Mouse (Mus musculus) midbrain, postnatal 0 days (tissue): ENCODE results near the gene Mmp9. TPM values are rescaled to one million over a fixed set of nuclear protein-coding genes. Genes with fewer than 3 reads are reported as not detected.

Source experiments
- ATAC-seq: fragments of 200-750 bp; cut with Nextera tagmentation; 2 replicates; pipeline ENCODE4 v1.8.0; 2017; ENCODE audit warnings: moderate number of reproducible peaks, mild to moderate bottlenecking, moderate TSS enrichment, moderate library complexity; ENCODE audit not compliant: low FRiP score
- DNase-seq: peaks from one replicate; pipeline ENCODE4 v3.0.0-alpha.2; 2015; ENCODE audit warnings: low spot score
- H3K27ac ChIP-seq: fragments of 300-500 bp; sonication (generic); 2 replicates; pipeline ENCODE4 v1.5.1; 2014; ENCODE audit warnings: low read depth, mild to moderate bottlenecking, low read length, mixed read lengths
- H3K27me3 ChIP-seq: fragments of 300-500 bp; sonication (generic); 2 replicates; pipeline ENCODE4 v1.6.1; 2014; ENCODE audit warnings: low read length, control low read depth, mixed read lengths; ENCODE audit not compliant: insufficient read depth
- H3K36me3 ChIP-seq: fragments of 300-500 bp; sonication (generic); 2 replicates; pipeline ENCODE4 v1.6.1; 2014; ENCODE audit warnings: low read length, control low read depth, mixed read lengths; ENCODE audit not compliant: insufficient read depth
- H3K4me1 ChIP-seq: fragments of 300-500 bp; sonication (generic); 2 replicates; pipeline ENCODE4 v1.6.1; 2014; ENCODE audit warnings: mild to moderate bottlenecking, control low read depth, antibody characterized with exemption, low read length, mixed read lengths; ENCODE audit not compliant: insufficient read depth
- H3K4me2 ChIP-seq: fragments of 300-500 bp; sonication (generic); 2 replicates; pipeline ENCODE4 v1.6.1; 2014; ENCODE audit warnings: low read depth, mild to moderate bottlenecking, low read length, mixed read lengths; ENCODE audit not compliant: poor library complexity, severe bottlenecking
- H3K4me3 ChIP-seq: fragments of 300-500 bp; sonication (generic); 2 replicates; pipeline ENCODE4 v1.5.1; 2014; ENCODE audit warnings: low read depth, mild to moderate bottlenecking, low read length, moderate library complexity
- H3K9ac ChIP-seq: fragments of 300-500 bp; sonication (generic); replicated peaks from 2 replicates; pipeline ENCODE4 v1.6.1; 2014; ENCODE audit warnings: mild to moderate bottlenecking, low read length, moderate library complexity, mixed read lengths; ENCODE audit not compliant: poor library complexity, severe bottlenecking
- H3K9me3 ChIP-seq: fragments of 300-500 bp; sonication (generic); 2 replicates; pipeline ENCODE4 v1.6.1; 2016; ENCODE audit warnings: low read length, control low read depth
- CTCF ChIP-seq: IDR thresholded peaks from 2 replicates; pipeline ENCODE4 v1.5.1; 2016; ENCODE audit warnings: antibody characterized with exemption, mild to moderate bottlenecking
- WGBS: fragments of 180-500 bp; shearing (Covaris S2); extraction: QIAGEN DNeasy Blood & Tissue Kit; methylation state at CpG from one replicate; pipeline ENCODE4 v1.1.7; 2014; 5-methylcytosine and 5-hydroxymethylcytosine counted together
- polyA plus RNA-seq: library from polyadenylated mRNA; unstranded; fragments of >200 nt; fragmentation: Nextera tagmentation; extraction: Ambion mirVana; gene quantifications from 2 replicates; pipeline ENCODE4 v1.2.1, GENCODE M21; 2015
- total RNA-seq: library from RNA; depleted of rRNA; stranded (reverse); fragments of >200 nt; gene quantifications from 2 replicates; pipeline ENCODE4 v1.2.3, GENCODE M21; 2014; rRNA removed

Mmp9 gene
- total and polyA plus RNA-seq, 2 experiments from 2014 or later = 7.1 to 13.4 TPM

DNA sequence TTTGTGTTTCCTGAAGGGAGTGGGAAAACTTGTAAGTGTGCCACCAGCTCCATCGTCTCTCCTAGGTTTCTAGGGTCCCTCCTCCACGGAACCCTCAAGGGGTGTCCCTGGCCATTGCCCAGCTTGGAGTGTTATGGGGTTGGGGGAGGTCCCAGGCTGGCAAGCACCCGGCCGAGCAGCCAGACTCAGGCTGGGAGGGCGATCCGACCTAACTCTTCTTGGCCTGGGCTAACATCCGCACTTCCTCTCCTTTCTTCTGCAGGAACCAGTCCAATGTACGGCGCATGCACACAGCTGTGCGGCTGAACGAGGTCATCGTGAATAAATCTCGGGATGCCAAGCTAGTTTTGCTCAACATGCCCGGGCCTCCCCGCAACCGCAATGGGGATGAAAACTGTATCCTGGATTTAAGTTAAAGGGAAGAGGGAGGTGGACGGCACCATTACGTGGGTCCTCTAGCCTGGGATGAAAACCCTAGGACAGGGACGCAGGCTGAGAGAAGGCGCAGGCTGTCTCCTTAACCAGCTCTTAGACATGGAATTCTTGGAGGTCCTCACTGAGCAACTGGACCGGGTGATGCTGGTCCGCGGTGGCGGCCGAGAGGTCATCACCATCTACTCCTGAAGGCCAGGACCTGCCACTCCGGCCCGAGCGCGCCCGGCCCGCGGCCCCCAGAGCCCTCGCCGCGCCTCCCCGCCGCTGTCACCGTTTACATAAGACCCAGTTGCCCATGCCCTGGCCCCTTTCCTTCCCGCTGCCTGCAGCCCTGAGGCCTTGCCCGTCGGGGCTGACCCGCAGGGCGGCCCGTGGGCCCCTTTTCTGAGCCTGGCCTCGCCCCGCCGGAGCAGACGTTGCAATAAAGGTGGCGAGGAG, 56.5 kb downstream of the Mmp9 start:
- no peak overlapping the region for H3K27ac ChIP-seq
- H3K9me3 ChIP-seq = no peaks in the 10 kb centered on the region
- 0 out of 2 replicates have a peak, but pooled peaks cover 3% of the 10 kb centered on the region for H3K4me1 ChIP-seq
- WGBS = 17% methylated on average over 37 of the region's 49 CpGs
- H3K27me3 ChIP-seq = no peaks in the 10 kb centered on the region
- no peak overlapping the region for H3K4me3 ChIP-seq
- no peak for ATAC-seq
- H3K9ac ChIP-seq = no peak overlapping the region
- no peak for DNase-seq
- no peak for TF ChIP-seq CTCF
- peak overlapping the region; percentile 33 for H3K4me2 ChIP-seq
- peaks cover 32% of the 10 kb centered on the region for H3K36me3 ChIP-seq

DNA sequence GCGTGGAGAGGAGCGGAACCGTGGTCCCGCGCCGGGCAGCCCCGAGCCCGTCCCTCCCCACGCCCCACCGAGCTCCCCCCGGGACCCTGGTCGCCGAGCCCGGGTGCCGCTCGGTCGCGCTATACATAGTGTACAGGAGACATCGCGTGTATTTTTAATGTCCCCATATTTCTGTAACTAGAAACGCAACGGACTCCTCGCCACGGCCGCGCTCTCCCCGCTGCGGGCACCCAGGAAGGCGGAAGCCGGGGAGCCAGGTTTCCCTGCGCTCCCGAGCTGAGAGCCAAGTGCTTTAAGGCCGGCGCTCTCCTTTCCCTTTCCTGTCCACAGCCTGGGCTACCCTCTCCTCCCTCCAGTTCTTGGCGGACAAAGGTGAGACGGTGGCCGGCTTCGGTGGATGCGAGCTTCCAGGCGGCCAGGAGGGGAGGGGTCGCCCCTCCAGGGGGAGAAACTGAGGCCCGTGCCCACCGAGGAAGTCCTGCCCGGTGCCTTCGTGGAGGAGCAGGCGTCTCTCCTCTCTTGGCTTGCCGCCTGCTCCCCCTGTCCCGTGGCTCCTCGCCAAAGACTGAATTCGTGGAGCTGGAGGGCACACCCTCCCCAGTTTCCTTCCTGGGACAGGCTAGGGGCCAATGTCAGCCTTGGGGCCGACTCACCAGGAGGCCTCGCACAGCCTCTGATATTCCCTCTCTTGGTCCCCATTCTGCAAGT, 57.3 kb downstream of the Mmp9 start:
- ATAC-seq = no peak
- Histone ChIP-seq H3K27ac (peak overlapping the region; percentile 40; the same call in 1 of the 2 replicates), H3K36me3 (peaks cover 38% of the 10 kb centered on the region)

DNA sequence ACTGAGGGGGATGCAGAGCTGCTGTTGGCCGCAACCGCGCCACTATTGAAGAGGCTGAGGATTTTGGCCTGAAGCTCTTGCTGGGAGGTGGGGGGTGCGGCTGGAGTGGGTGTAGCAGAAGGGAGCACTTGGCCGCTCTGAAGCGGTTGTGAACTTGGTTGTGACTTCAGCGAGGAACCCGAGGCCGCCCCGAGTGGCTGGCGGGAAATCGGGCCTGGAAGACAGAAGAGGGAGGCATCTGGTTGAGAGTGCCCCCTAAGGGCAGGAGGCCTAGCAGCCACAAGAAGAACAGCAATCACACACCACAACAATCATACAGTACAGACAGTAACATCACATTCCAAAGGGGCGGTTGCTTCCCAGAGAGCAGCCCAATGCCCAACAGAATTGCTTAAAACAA, 61.4 kb downstream of the Mmp9 start:
- no peak for DNase-seq
- H3K36me3 ChIP-seq = peaks cover 63% of the 10 kb centered on the region

More for the DNA sequence above, 57.3 kb downstream of the Mmp9 start:
- 5% methylated on average over 49 of the region's 52 CpGs for WGBS
- Histone ChIP-seq H3K4me3 (0 out of 2 replicates have a peak overlapping the region, but pooled peaks have one; percentile 8), H3K9me3 (no peaks in the 10 kb centered on the region), H3K4me2 (peak overlapping the region; percentile 33), H3K4me1 (0 out of 2 replicates have a peak, but pooled peaks cover 3% of the 10 kb centered on the region), H3K9ac (no peak overlapping the region), H3K27me3 (no peaks in the 10 kb centered on the region)
- TF ChIP-seq CTCF = no peak
- no peak for DNase-seq

DNA sequence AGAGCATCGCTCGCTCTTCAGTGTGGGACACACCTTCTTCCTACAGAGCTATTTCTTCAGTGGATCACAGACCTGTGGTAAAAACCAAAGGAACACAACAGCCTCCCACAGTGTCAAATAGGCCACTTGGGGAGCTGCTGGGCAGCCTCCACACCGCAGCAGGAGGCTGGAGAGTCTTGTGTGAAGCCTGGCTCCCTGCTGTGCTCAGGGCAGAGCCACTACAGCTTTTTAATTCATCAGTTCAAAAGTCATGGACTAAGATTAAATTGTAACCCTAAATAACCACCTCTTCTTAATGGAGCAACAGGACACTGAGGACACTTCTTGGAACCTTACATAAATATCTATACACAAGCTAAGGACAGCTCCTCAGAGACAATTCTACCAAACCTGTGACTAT, 62.5 kb downstream of the Mmp9 start:
- no peaks in the 10 kb centered on the region for H3K9me3 ChIP-seq
- no peak overlapping the region for H3K4me2 ChIP-seq
- H3K27me3 ChIP-seq = no peaks in the 10 kb centered on the region
- no peak for DNase-seq
- no peak for ATAC-seq
- H3K4me1 ChIP-seq = no peaks in the 10 kb centered on the region
- H3K4me3 ChIP-seq = no peak overlapping the region
- WGBS = 65% methylated on average over 3 of the region's 3 CpGs
- TF ChIP-seq CTCF = peak; percentile 21; the same call in 1 of the 2 replicates
- no peak overlapping the region for H3K9ac ChIP-seq
- peaks cover 75% of the 10 kb centered on the region for H3K36me3 ChIP-seq
- H3K27ac ChIP-seq = no peak overlapping the region

More for the DNA sequence above, 61.4 kb downstream of the Mmp9 start:
- 87% methylated on average over 13 of the region's 13 CpGs for WGBS
- Histone ChIP-seq H3K27me3 (no peaks in the 10 kb centered on the region), H3K4me2 (no peak overlapping the region), H3K4me3 (no peak overlapping the region), H3K9ac (no peak overlapping the region), H3K4me1 (0 out of 2 replicates have a peak, but pooled peaks cover 3% of the 10 kb centered on the region), H3K9me3 (no peaks in the 10 kb centered on the region), H3K27ac (no peak overlapping the region)
- ATAC-seq = no peak
- peak; percentile 31 for TF ChIP-seq CTCF

DNA sequence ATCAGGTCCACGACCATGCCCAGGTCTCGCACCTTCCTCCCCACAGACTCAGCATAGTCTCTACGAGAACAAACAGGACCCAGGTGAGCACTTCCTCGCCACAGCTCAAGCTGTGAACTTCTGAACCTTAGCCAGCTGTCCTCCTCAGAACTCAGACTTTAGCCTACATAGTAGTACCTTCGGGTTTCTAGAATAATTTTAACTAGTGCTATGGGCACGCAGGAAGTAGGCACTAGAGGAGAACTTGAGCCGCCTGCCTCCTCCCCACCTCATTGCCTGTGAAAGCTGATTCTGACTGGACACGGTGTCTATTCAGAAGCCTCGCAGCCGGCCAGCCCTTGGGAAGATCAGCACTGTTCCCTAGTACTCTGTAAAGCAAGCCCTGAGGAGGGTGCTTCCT, 63.7 kb downstream of the Mmp9 start:
- TF ChIP-seq CTCF = no peak
- no peak for ATAC-seq

More for the DNA sequence above, 63.7 kb downstream of the Mmp9 start:
- 83% methylated on average over 10 of the region's 10 CpGs for WGBS
- H3K4me3 ChIP-seq = no peak overlapping the region
- no peak overlapping the region for H3K27ac ChIP-seq
- H3K4me2 ChIP-seq = no peak overlapping the region
- no peak for DNase-seq
- no peaks in the 10 kb centered on the region for H3K27me3 ChIP-seq
- H3K36me3 ChIP-seq = peaks cover 79% of the 10 kb centered on the region
- no peak overlapping the region for H3K9ac ChIP-seq
- no peaks in the 10 kb centered on the region for H3K9me3 ChIP-seq
- no peaks in the 10 kb centered on the region for H3K4me1 ChIP-seq

Other genes starting within 250 kb of the Mmp9 start
- not detected in 2 replicates for gene Spint4, start 242.3 kb upstream of the Mmp9 start, total RNA-seq
- not detected in 2 replicates for gene Spint4, start 242.3 kb upstream of the Mmp9 start, polyA plus RNA-seq
- gene Spint5, start 225.5 kb upstream of the Mmp9 start, total RNA-seq = not detected in 2 replicates
- not detected in 2 replicates for gene Spint5, start 225.5 kb upstream of the Mmp9 start, polyA plus RNA-seq
- gene Wfdc3, start 194.8 kb upstream of the Mmp9 start, total RNA-seq = 0.16 and 1.3 TPM in 2 replicates
- 0.60 and 0.97 TPM in 2 replicates for gene Wfdc3, start 194.8 kb upstream of the Mmp9 start, polyA plus RNA-seq
- 18.5 and 24.7 TPM in 2 replicates for gene Dnttip1, start 194.8 kb upstream of the Mmp9 start, total RNA-seq
- 48.4 and 54.2 TPM in 2 replicates for gene Dnttip1, start 194.8 kb upstream of the Mmp9 start, polyA plus RNA-seq
- gene Ube2c, start 170.9 kb upstream of the Mmp9 start, total RNA-seq = 14.6 and 38.5 TPM in 2 replicates
- gene Ube2c, start 170.9 kb upstream of the Mmp9 start, polyA plus RNA-seq = 18.1 and 18.4 TPM in 2 replicates
- not detected in 2 replicates for gene Tnnc2, start 160.8 kb upstream of the Mmp9 start, total RNA-seq
- 0.31 and 0.62 TPM in 2 replicates for gene Tnnc2, start 160.8 kb upstream of the Mmp9 start, polyA plus RNA-seq
- gene Snx21, start 155.0 kb upstream of the Mmp9 start, total RNA-seq = 80.8 and 100 TPM in 2 replicates
- 50.8 and 54.1 TPM in 2 replicates for gene Snx21, start 155.0 kb upstream of the Mmp9 start, polyA plus RNA-seq
- 24.2 and 25.8 TPM in 2 replicates for gene Acot8, start 135.9 kb upstream of the Mmp9 start, total RNA-seq
- gene Acot8, start 135.9 kb upstream of the Mmp9 start, polyA plus RNA-seq = 17.5 and 19.7 TPM in 2 replicates
- 6.4 and 7.7 TPM in 2 replicates for gene Zswim3, start 135.7 kb upstream of the Mmp9 start, total RNA-seq
- 5.5 and 7.4 TPM in 2 replicates for gene Zswim3, start 135.7 kb upstream of the Mmp9 start, polyA plus RNA-seq
- 24.8 and 25.1 TPM in 2 replicates for gene Zswim1, start 118.1 kb upstream of the Mmp9 start, total RNA-seq
- gene Zswim1, start 118.1 kb upstream of the Mmp9 start, polyA plus RNA-seq = 35.3 and 36.0 TPM in 2 replicates
- gene Spata25, start 112.2 kb upstream of the Mmp9 start, total RNA-seq = 1.1 TPM in 1 of 2 replicates, not detected in the other
- not detected in 2 replicates for gene Spata25, start 112.2 kb upstream of the Mmp9 start, polyA plus RNA-seq
- 110 and 112 TPM in 2 replicates for gene Ctsa, start 107.9 kb upstream of the Mmp9 start, total RNA-seq
- gene Ctsa, start 107.9 kb upstream of the Mmp9 start, polyA plus RNA-seq = 101 and 102 TPM in 2 replicates
- gene Neurl2, start 107.3 kb upstream of the Mmp9 start, total RNA-seq = 10.4 and 11.2 TPM in 2 replicates
- gene Neurl2, start 107.3 kb upstream of the Mmp9 start, polyA plus RNA-seq = 7.6 and 7.8 TPM in 2 replicates
- gene Pltp, start 83.1 kb upstream of the Mmp9 start, total RNA-seq = 55.5 and 59.8 TPM in 2 replicates
- gene Pltp, start 83.1 kb upstream of the Mmp9 start, polyA plus RNA-seq = 85.5 and 87.7 TPM in 2 replicates
- 77.2 and 90.1 TPM in 2 replicates for gene Pcif1, start 61.5 kb upstream of the Mmp9 start, total RNA-seq
- 88.9 and 94.6 TPM in 2 replicates for gene Pcif1, start 61.5 kb upstream of the Mmp9 start, polyA plus RNA-seq
- 28.9 and 29.0 TPM in 2 replicates for gene Zfp335, start 29.0 kb upstream of the Mmp9 start, total RNA-seq
- gene Zfp335, start 29.0 kb upstream of the Mmp9 start, polyA plus RNA-seq = 11.1 and 11.4 TPM in 2 replicates
- 311 and 368 TPM in 2 replicates for gene Slc12a5, start 20.0 kb downstream of the Mmp9 start, total RNA-seq
- 83.5 and 86.4 TPM in 2 replicates for gene Slc12a5, start 20.0 kb downstream of the Mmp9 start, polyA plus RNA-seq
- gene Ncoa5, start 94.1 kb downstream of the Mmp9 start, total RNA-seq = 74.5 and 79.2 TPM in 2 replicates
- 54.3 and 65.5 TPM in 2 replicates for gene Ncoa5, start 94.1 kb downstream of the Mmp9 start, polyA plus RNA-seq
- 5.2 and 5.9 TPM in 2 replicates for gene Cd40, start 114.8 kb downstream of the Mmp9 start, total RNA-seq
- 4.4 and 6.4 TPM in 2 replicates for gene Cd40, start 114.8 kb downstream of the Mmp9 start, polyA plus RNA-seq
- gene 1700025C18Rik, start 150.0 kb downstream of the Mmp9 start, total RNA-seq = not detected in 2 replicates
- not detected in 2 replicates for gene 1700025C18Rik, start 150.0 kb downstream of the Mmp9 start, polyA plus RNA-seq